Mouse (Mus musculus): Measurements from ENCODE around the gene Cab39l. TPM values are rescaled to one million over a fixed set of nuclear protein-coding genes. Genes with fewer than 3 reads are reported as not detected.
A peak's percentile ranks its signal among the peaks of the same experiment; 100 is the strongest.
"Not testable (repeated sequence)": the region's sequence is repeated elsewhere in the genome, so short reads cannot be mapped to it uniquely, and the experiment has no call there.

Cab39l gene
- polyA plus RNA-seq, 1 experiment from 2014 or later, result 47.7 TPM

DNA sequence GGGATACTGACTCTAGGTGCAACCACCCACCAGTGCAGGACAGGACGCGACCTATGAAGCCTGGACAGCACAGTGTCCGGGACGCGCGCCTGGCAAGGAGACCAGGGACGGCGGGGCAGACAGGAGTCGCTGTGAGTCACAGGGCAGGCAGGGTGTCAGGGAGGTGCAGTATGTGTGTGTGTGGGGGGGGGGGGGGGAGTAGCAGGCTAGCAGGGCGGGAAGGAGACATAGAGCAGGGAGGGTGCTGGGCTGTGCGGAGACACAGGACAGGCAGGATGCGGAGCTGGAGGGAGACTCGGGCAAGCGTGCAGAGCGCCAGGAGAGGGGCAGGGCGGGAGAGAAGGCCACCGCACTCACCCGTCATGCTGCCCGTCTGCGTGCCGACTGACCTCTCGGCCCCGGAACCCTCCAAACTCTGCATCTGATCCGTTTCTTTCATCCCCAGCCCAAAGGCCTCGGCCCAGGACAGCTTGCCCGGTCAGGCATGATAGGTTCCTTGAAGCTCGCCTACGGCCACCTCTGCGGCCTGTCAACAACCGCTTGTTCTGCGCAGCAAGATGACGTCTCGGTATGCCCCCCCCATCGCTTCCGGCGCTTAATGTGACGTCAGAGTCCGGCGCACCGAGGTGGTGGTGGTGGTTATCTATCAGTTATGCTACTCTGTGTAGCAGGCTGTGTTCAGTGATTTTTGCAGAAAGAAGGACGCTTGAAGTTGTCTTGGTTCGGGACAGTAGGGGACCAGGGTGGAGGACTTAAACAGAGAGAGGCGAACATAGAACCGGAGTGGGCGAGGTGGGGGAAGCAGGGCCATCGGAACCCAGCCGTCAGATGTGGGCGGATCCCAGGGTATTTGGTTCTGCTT, 156.9 kb downstream of the Cab39l start, which contains the start of gene Cdadc1:
Gene Cdadc1, minus strand, starts transcription at position 562 of the 862 bp plus-strand sequence.
- under 1% methylated on average over 45 of the region's 48 CpGs for WGBS

DNA sequence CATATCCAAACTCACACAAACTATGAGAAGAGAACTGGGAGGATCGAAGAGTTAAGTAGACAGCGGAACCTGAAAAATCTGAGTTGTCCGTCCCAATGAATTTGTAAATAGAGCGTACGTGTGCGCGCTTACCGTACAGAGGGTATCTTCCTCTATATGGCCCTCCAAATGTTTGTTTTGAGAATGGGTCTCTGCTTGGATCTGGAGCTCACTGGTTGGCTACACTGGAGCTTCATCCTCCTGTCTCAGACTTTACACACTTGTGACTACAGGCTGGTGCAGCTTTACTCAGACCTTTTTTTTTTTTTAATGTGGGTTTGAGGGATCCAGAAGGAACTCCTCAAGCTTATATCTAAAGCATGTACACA, 157.5 kb downstream of the Cab39l start:
- Histone ChIP-seq H3K4me3 (ENCODE audit: low read depth, low read length) (peak overlapping the region; percentile 91), H3K9ac (ENCODE audit: low read length) (peak overlapping the region; percentile 72), H3K9me3 (ENCODE audit: control insufficient read depth, low read length) (no peaks in the 10 kb centered on the region), H3K4me1 (replicated peaks; ENCODE audit: control insufficient read depth, insufficient read depth, low read length) (0 out of 2 replicates have a peak, but pooled peaks cover 4% of the 10 kb centered on the region), H3K27me3 (ENCODE audit: control insufficient read depth, insufficient read depth, low read length) (no peaks in the 10 kb centered on the region), H3K36me3 (ENCODE audit: control insufficient read depth, insufficient read depth, low read length) (no peaks in the 10 kb centered on the region; the same call in 1 of the 2 replicates), H3K4me2 (ENCODE audit: low read depth, low read length, severe bottlenecking) (peak overlapping the region; percentile 97), H3K27ac (ENCODE audit: low read depth, low read length) (no peak overlapping the region)
- WGBS, result 6% methylated on average over 8 of the region's 8 CpGs
- ATAC-seq (replicated peaks; ENCODE audit: low FRiP score) (peak; percentile 47; the same call in 1 of the 2 replicates), DNase-seq (ENCODE audit: low spot score) (no peak)

More for the DNA sequence above, 156.9 kb downstream of the Cab39l start, which contains the start of gene Cdadc1:
- Histone ChIP-seq H3K9me3 (ENCODE audit: control insufficient read depth, low read length) (no peaks in the 10 kb centered on the region), H3K27ac (ENCODE audit: low read depth, low read length) (no peak within 1 kb of the TSS), H3K36me3 (ENCODE audit: control insufficient read depth, insufficient read depth, low read length) (no peaks in the 10 kb centered on the region; the same call in 1 of the 2 replicates), H3K27me3 (ENCODE audit: control insufficient read depth, insufficient read depth, low read length) (no peaks in the 10 kb centered on the region), H3K4me1 (replicated peaks; ENCODE audit: control insufficient read depth, insufficient read depth, low read length) (0 out of 2 replicates have a peak, but pooled peaks cover 4% of the 10 kb centered on the region), H3K4me2 (ENCODE audit: low read depth, low read length, severe bottlenecking) (peak within 1 kb of the TSS; percentile 97), H3K9ac (ENCODE audit: low read length) (peak within 1 kb of the TSS; percentile 72), H3K4me3 (ENCODE audit: low read depth, low read length) (peak within 1 kb of the TSS; percentile 91)
- ATAC-seq (replicated peaks; ENCODE audit: low FRiP score) (peak; percentile 85), DNase-seq (ENCODE audit: low spot score) (peak; percentile 98)

DNA sequence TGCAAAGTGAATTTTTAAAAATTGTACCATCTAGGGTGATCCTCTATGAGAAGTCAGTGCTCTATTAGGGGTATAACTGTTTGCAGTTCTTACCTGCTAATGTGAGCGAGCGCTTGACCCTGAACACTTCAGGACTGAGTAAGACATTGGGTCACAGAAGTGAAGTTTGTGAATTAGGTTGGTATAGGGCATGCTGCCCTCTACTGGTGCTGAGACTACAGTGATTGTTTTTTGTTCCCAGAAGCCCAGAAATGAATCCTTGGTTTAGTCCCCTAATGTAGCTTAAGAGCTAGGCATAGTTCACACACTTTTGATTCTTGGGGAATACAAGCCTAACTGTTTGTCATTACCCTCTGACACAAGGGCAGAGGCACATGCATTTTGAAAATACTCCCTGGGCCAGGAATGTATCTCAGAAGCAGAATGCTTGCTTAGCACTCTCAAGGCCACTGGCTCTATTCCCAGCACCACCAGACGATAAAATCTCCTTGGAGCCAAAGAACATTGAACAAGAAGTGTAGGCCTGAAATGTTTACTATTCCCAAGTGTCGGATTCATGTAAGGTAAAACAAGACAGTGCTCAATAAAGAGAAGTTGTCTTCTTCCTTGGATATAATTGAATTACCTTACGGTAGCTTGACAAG, 163.4 kb downstream of the Cab39l start:
- Histone ChIP-seq H3K9me3 (ENCODE audit: control insufficient read depth, low read length) (no peaks in the 10 kb centered on the region), H3K4me1 (replicated peaks; ENCODE audit: control insufficient read depth, insufficient read depth, low read length) (no peaks in the 10 kb centered on the region), H3K9ac (ENCODE audit: low read length) (no peak overlapping the region), H3K4me3 (ENCODE audit: low read depth, low read length) (no peak overlapping the region), H3K36me3 (ENCODE audit: control insufficient read depth, insufficient read depth, low read length) (no peaks in the 10 kb centered on the region), H3K27ac (ENCODE audit: low read depth, low read length) (no peak overlapping the region), H3K4me2 (ENCODE audit: low read depth, low read length, severe bottlenecking) (no peak overlapping the region), H3K27me3 (ENCODE audit: control insufficient read depth, insufficient read depth, low read length) (no peaks in the 10 kb centered on the region)
- ATAC-seq (replicated peaks; ENCODE audit: low FRiP score) (no peak), DNase-seq (ENCODE audit: low spot score) (no peak)
- WGBS, result 70% methylated on average over 5 of the region's 5 CpGs

DNA sequence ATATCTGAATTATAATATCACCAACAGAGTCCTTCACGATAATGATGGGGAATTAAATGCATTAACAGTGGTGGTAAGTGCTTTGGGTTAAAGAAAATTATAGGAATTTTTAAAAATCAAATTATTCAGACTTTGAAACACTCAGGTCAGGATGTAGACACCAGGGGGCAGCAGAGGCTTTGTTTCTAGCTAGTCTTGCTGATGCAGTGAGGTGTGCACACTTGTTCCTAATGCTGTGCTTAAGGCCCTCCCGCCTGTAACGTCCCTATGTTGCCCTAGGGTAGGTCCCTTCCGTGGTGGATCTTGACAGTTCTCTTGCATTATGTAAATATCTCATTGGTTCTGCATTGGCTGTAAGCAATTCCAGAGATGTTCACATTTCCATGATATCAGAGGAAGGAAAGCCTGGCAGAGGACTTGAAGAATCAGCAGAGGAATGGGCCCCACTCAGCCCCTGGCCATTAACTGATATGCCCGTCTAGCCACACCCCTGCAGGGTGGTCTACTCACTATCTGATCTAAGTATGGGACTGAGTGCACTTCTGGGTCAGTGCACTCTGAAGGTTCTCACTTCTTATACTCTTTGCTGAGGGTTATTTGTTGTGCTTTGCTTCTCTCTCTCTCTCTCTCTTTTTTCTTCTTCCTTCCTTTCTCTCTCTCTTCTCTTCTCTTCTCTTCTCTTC, 165.0 kb downstream of the Cab39l start:
- WGBS, result 18% methylated on average over 5 of the region's 5 CpGs
- peak; percentile 72; the same call in 1 of the 2 replicates for ATAC-seq (replicated peaks; ENCODE audit: low FRiP score)
- H3K27me3 ChIP-seq (ENCODE audit: control insufficient read depth, insufficient read depth, low read length), result no peaks in the 10 kb centered on the region

DNA sequence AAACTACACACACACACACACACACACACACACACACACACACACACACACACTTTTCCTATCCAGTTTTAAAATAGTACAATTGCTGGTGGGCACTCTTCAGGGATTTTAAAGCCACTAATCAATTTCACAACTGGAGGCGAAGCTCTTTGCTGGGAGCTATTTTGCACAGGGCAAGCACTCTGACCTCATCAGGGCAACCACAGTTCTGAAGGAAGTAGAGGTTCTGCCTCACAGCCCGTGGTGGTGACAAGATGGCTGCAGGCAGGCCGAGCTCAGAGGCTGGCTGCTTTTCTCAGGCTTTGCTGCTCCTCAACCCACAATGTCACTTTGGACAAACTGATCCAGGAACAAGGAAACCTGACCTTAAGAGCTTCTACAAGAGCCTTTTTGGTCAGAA, 166.2 kb downstream of the Cab39l start:
- ATAC-seq (replicated peaks; ENCODE audit: low FRiP score) (no peak), DNase-seq (ENCODE audit: low spot score) (no peak)
- 54% methylated on average over 3 of the region's 3 CpGs for WGBS
- Histone ChIP-seq H3K36me3 (ENCODE audit: control insufficient read depth, insufficient read depth, low read length) (no peaks in the 10 kb centered on the region), H3K9me3 (ENCODE audit: control insufficient read depth, low read length) (no peaks in the 10 kb centered on the region), H3K4me3 (ENCODE audit: low read depth, low read length) (no peak overlapping the region), H3K4me2 (ENCODE audit: low read depth, low read length, severe bottlenecking) (no peak overlapping the region), H3K9ac (ENCODE audit: low read length) (no peak overlapping the region), H3K27ac (ENCODE audit: low read depth, low read length) (no peak overlapping the region), H3K27me3 (ENCODE audit: control insufficient read depth, insufficient read depth, low read length) (no peaks in the 10 kb centered on the region), H3K4me1 (replicated peaks; ENCODE audit: control insufficient read depth, insufficient read depth, low read length) (no peaks in the 10 kb centered on the region)

More for the DNA sequence above, 165.0 kb downstream of the Cab39l start:
- DNase-seq (ENCODE audit: low spot score), result peak; percentile 83
- no peak overlapping the region for H3K9ac ChIP-seq (ENCODE audit: low read length)
- no peaks in the 10 kb centered on the region for H3K4me1 ChIP-seq (replicated peaks; ENCODE audit: control insufficient read depth, insufficient read depth, low read length)
- H3K36me3 ChIP-seq (ENCODE audit: control insufficient read depth, insufficient read depth, low read length), result no peaks in the 10 kb centered on the region
- no peaks in the 10 kb centered on the region for H3K9me3 ChIP-seq (ENCODE audit: control insufficient read depth, low read length)
- H3K27ac ChIP-seq (ENCODE audit: low read depth, low read length), result no peak overlapping the region
- no peak overlapping the region for H3K4me3 ChIP-seq (ENCODE audit: low read depth, low read length)
- H3K4me2 ChIP-seq (ENCODE audit: low read depth, low read length, severe bottlenecking), result no peak overlapping the region

DNA sequence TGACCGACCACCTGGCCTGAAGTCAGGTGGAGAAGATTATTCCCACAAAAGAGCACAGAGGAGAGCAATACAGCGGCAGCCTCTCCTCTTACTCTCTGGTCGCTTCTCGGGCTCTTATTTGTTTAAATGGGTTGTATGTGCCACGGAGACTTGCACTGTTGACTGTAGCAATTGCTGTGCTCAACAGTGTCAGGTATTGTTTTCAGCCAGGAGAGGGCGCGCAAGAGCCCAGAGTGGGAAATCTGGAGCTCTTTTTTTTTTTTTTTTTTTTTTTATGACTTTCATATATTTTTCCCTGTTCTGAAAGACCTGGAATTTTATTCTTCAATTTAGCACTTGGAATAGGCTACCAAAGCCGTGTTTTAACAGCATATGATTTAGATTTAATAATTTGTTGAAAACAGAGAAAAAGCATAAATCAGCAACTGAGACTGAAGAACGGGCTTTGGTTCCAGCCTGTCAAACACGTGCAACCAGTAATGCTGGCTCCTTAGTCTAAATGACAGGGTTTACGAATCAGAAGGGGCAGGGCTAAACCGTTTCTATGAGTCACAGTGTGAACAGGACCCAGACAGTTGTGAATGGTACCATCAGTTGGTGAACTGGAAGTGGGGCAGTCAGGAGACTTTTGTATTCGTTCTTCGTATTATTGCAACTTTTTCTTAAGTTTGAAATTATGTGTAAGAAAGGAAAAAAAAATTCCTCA, 172.3 kb downstream of the Cab39l start:
- Histone ChIP-seq H3K27me3 (ENCODE audit: control insufficient read depth, insufficient read depth, low read length) (no peaks in the 10 kb centered on the region), H3K27ac (ENCODE audit: low read depth, low read length) (no peak overlapping the region), H3K4me2 (ENCODE audit: low read depth, low read length, severe bottlenecking) (no peak overlapping the region), H3K36me3 (ENCODE audit: control insufficient read depth, insufficient read depth, low read length) (no peaks in the 10 kb centered on the region), H3K9me3 (ENCODE audit: control insufficient read depth, low read length) (no peaks in the 10 kb centered on the region), H3K4me3 (ENCODE audit: low read depth, low read length) (no peak overlapping the region), H3K4me1 (replicated peaks; ENCODE audit: control insufficient read depth, insufficient read depth, low read length) (no peaks in the 10 kb centered on the region), H3K9ac (ENCODE audit: low read length) (no peak overlapping the region)
- DNase-seq (ENCODE audit: low spot score), result peak; percentile 79
- no peak for ATAC-seq (replicated peaks; ENCODE audit: low FRiP score)
- WGBS, result 60% methylated on average over 14 of the region's 14 CpGs

DNA sequence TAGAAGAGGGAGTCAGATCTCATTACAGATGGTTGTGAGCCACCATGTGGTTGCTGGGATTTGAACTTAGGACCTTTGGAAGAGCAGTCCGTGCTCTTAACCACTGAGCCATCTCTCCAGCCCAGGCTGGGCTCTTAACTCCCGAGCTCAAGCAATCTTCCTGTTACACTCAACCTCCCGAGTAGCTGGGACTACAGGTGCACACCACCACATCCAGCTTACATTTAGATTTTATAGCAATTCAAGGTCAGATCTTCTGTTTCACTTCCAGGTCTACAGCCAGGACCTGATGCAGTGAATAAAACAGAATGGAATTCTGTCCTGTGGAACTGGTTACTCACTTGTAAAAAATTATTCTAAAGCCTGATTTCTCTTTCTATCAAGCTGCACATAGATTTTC, 173.4 kb downstream of the Cab39l start:
- H3K9ac ChIP-seq (ENCODE audit: low read length); ATAC-seq (replicated peaks; ENCODE audit: low FRiP score); H3K4me1 ChIP-seq (replicated peaks; ENCODE audit: control insufficient read depth, insufficient read depth, low read length); H3K27me3 ChIP-seq (ENCODE audit: control insufficient read depth, insufficient read depth, low read length); DNase-seq (ENCODE audit: low spot score); H3K36me3 ChIP-seq (ENCODE audit: control insufficient read depth, insufficient read depth, low read length); H3K4me3 ChIP-seq (ENCODE audit: low read depth, low read length); H3K9me3 ChIP-seq (ENCODE audit: control insufficient read depth, low read length); H3K27ac ChIP-seq (ENCODE audit: low read depth, low read length); H3K4me2 ChIP-seq (ENCODE audit: low read depth, low read length, severe bottlenecking): not testable (repeated sequence)
- 85% methylated on average over 3 of the region's 3 CpGs for WGBS

DNA sequence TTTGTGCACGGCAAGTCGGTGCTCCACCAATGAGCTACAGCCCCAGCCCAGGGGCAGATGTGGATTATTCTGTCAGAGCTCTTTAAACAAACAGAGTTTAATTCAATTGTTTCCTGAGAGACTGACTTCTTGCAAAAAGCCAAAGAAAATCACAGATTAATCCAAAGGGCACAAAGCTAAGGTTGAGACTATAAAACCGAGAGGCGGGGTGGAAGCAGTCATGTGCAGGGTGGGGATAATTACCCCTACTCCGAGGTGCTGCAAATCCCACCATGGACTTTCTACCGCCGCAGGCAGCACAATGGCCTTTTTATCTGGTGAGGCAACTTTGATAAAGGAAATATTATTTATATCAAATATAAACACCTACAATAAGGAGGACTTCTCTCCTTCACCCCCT, 176.0 kb downstream of the Cab39l start:
- H3K4me1 ChIP-seq (replicated peaks; ENCODE audit: control insufficient read depth, insufficient read depth, low read length), result no peaks in the 10 kb centered on the region
- H3K4me2 ChIP-seq (ENCODE audit: low read depth, low read length, severe bottlenecking), result no peak overlapping the region
- H3K27ac ChIP-seq (ENCODE audit: low read depth, low read length), result no peak overlapping the region
- WGBS, result 43% methylated on average over 7 of the region's 7 CpGs
- no peak overlapping the region for H3K4me3 ChIP-seq (ENCODE audit: low read depth, low read length)
- H3K36me3 ChIP-seq (ENCODE audit: control insufficient read depth, insufficient read depth, low read length), result no peaks in the 10 kb centered on the region
- no peak for DNase-seq (ENCODE audit: low spot score)
- no peak overlapping the region for H3K9ac ChIP-seq (ENCODE audit: low read length)
- H3K9me3 ChIP-seq (ENCODE audit: control insufficient read depth, low read length), result no peaks in the 10 kb centered on the region
- no peak for ATAC-seq (replicated peaks; ENCODE audit: low FRiP score)
- H3K27me3 ChIP-seq (ENCODE audit: control insufficient read depth, insufficient read depth, low read length), result no peaks in the 10 kb centered on the region
